Mouse (Mus musculus) brain, embryonic 14.5 days (tissue): Measurements from ENCODE around the gene 9230112D13Rik.

Experiments
- CTCF ChIP-seq: fragments of 200-500 bp; IDR thresholded peaks from 2 replicates; pipeline ENCODE4 v1.5.1; 2012; ENCODE audit warnings: inconsistent platforms, mild to moderate bottlenecking, moderate library complexity, borderline replicate concordance; ENCODE audit not compliant: insufficient read depth, insufficient read length; ENCODE audit errors: extremely low read depth
- POLR2A ChIP-seq: fragments of 200-500 bp; IDR thresholded peaks from 2 replicates; pipeline ENCODE4 v1.6.1; 2012; ENCODE audit warnings: mild to moderate bottlenecking, inconsistent platforms, borderline replicate concordance; ENCODE audit not compliant: poor library complexity, insufficient read depth, insufficient read length, severe bottlenecking; ENCODE audit errors: extremely low read depth

DNA sequence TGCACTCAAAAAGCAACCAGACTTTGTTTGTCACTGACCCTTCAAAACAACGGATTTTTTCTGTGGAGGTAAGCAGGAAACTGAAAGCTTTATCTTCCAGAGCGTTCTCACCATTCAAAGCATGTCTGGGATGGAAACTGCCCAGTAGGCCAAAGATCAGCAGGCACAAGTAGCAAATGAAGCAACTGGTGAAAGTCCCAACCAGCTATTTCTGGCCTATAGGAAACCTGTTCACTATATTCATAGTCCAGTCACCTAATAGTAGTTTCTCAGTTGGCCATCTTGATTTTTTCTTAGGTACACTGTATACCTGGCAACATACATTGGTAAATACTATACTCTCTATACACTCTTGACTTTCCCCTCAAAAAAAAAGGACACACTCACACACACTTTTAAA is 32.7 kb downstream of the 9230112D13Rik start:
- TF ChIP-seq CTCF (no peak), POLR2A (no peak)
